Mouse (Mus musculus): ENCODE data around the gene Bcl11a.

Bcl11a gene

GRCm38 (mm10) chr11:24164065-24164464, 86.2 kb downstream of the Bcl11a start:
- no peak for DNase-seq

DNA sequence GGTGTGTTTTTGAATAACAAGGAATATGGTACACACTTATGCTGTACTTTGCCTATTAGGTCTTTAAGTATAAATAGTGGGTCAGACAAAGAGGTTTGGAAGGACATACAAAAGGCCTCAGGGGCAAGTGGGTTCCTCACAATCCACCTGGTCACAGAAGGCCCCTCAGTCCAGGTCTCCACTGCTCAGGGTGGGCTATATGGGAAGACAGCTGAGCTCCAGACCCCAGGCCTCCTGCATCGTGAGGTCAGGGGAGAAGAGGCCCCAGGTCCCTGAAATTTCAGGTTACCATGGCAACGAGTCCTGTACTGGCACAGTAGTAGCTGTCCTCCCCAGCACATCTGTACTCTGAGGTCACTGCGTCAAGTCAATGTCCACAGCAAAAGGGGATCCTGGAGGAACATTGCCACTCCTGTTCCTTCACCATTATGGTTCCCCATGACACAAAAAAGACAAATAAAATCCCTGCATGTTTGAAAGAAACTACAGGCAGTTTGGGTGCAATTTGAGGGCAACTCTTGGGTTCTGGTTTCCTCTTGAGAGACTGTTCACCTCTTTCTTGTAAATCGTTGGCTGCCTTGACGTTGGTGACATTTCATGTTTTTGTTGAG, 93.9 kb downstream of the Bcl11a start:
- no peak for DNase-seq

DNA sequence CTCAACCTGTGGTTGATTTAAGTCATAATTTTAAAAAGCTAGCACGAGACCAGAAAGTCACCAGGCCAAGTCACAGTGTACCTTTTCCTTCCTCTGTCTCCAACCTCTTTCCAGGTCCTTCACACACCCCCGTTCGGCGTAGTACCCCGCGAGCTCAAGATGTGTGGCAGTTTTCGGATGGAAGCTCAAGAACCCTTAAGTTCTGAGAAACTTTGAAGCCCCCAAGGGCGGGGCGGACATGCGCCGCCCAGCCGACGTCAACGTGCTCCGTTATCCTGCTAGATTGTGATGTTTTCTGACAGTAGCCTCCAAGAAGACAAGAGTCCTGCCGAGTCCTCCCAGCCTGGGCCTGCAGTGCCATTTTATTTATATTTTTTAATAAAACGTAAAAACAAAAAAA, 94.7 kb downstream of the Bcl11a start:
- no peak for DNase-seq

- DNase-seq, result no peak
Measured at GRCm38 (mm10) chr11:24174161-24174792, 96.4 kb downstream of the Bcl11a start.

DNA sequence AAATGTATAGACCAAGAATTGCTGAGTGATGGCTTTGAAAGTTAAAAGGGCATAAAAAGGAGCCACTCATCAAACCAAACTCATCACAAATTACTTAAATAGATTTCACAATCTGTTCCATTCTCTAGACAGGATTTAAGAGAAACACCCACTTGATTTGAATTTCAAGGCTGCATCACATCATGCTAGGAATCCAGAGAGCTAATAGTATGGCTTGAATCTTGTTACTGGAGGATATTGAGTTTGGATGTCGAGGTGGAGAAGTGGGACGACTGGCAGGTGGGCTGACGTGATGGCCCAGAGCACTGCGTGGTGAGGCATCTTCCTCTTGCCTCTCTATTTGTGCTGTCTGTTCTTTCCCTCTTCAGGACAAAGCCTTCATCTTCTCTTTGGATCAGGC, 99.6 kb downstream of the Bcl11a start:
- DNase-seq, result no peak

- DNase-seq, result no peak
Measured at GRCm38 (mm10) chr11:24178823-24179476, 101.1 kb downstream of the Bcl11a start.

DNA sequence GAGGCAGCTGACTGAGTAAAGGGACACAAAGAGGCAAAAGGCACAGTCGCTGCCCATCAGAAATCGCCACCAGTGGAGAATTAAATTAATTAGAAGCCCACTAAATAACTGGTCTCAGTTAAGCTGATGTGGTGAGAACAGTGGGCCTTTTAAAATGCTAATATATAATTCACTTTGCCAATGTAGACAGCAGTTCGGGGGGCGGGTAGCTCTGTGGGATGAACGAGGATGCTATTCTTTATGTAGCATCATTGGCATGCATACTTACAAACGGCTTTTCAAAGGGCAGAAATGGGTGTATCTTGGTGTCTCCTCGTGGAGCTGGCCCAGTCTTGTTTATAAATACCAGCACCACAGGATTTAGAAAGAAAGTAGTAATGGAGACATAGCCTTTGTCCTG, 102.2 kb downstream of the Bcl11a start:
- no peak for DNase-seq

GRCm38 (mm10) chr11:24183501-24183900, 105.6 kb downstream of the Bcl11a start:
- no peak for DNase-seq

GRCm38 (mm10) chr11:24184932-24185331, 107.1 kb downstream of the Bcl11a start:
- DNase-seq, result no peak

- DNase-seq, result no peak
Measured at GRCm38 (mm10) chr11:24190411-24190810, 112.6 kb downstream of the Bcl11a start.

DNA sequence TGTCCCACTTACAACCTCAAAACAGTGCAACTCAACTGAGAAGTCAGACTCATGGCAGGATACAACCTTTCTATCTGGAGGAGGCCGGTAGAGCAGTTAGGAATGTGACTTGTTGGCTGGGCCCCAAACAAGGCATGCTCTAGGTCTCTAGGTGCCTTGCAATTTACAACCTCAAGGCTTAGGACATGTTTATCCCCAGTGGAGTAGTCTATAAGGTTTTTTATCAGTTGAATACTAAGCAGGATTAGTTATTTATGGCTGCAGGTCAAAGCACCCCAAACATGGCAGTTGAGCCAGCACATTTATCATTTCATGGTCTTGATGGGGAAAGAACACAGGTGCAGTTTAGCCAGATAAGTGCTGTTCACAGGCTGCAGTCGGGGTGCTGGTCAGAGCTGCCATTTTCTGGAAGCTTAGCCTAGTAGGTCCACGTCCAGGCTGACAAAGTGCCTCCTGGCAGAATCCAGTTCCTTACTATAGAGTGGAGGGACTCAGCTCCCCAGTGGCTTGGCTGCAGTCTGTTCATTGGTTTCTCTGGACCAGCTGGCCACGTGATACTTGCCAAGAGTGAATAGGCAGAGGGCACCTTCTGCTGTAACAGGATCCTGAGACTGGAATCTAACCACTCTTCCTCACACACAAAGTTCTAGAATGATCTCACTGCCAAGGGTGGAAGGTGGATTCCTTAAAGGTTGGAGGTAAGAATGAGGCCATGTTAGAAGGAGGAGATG, 118.8 kb downstream of the Bcl11a start:
- DNase-seq, result no peak

GRCm38 (mm10) chr11:24197424-24197823, 119.6 kb downstream of the Bcl11a start:
- DNase-seq, result no peak

- no peak for DNase-seq
Measured at GRCm38 (mm10) chr11:24199560-24199959, 121.7 kb downstream of the Bcl11a start.

GRCm38 (mm10) chr11:24200310-24200709, 122.5 kb downstream of the Bcl11a start:
- no peak for DNase-seq

- no peak for DNase-seq
Measured at GRCm38 (mm10) chr11:24201223-24201622, 123.4 kb downstream of the Bcl11a start.

- DNase-seq, result no peak
Measured at GRCm38 (mm10) chr11:24202641-24203361, 124.9 kb downstream of the Bcl11a start.

GRCm38 (mm10) chr11:24203489-24203888, 125.6 kb downstream of the Bcl11a start:
- DNase-seq, result no peak

GRCm38 (mm10) chr11:24208951-24209351, 131.1 kb downstream of the Bcl11a start:
- no peak for DNase-seq

- DNase-seq, result no peak
Measured at GRCm38 (mm10) chr11:24214509-24215134, 136.8 kb downstream of the Bcl11a start.

DNA sequence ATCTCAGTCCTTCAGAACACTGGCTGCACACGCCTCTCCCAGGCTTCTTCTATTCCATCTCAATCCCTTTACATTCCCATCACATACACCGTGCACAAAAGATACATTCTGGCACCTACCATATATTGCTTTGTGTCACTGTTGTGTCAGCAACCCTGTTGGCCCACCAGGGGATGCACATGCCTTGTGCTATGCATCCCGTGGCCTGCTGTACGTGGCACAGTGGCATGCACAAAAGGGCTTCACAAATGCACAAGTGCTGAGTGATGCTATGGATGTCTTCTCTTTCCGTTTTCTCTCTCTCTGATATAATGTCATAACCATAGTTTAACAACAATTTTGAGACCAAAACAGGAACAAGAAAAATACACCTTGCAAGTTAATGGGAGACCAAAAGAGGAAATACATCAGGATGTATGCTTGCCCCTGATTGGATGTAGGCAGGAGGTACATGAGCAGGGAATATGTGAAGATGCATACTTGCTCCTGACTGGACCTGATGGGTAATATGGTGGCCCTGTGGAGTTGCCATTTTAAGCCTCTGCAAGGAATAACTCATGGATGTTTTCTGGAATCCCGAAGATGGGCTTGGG, 140.0 kb downstream of the Bcl11a start:
- DNase-seq, result no peak

GRCm38 (mm10) chr11:24221601-24222307, 143.9 kb downstream of the Bcl11a start:
- DNase-seq, result peak; percentile 5
